In the genomic region with DNA sequence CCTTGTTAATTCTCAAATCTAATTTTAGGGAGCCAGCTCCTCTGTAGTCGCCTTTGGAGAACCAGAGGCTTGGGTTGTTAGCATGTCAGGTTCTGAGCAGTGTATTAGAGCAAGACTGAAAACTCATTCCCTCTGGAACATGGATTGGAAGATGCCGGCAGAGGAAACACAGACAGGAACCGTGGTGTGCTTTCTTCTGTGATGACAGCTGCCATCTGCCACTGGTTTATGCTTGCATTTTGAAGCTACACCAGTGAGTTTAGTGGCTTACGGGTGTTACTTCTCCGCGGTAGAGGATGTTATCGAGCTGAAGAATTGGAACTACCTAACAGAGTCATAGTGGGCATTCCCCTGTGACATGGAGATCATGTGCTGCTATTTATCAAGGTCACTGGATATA, we compare ENCODE assay signal across 19 mouse cellular contexts.
"Had no signal": no experiment of that assay in that cellular context is flagged by ENCODE, and none has a peak within 500 bp of the region (broad histone marks: within the 10 kb centered on the region; RNA-seq: fewer than 3 reads in every experiment).

No protein-coding gene starts in this region.

- H3K4me2 ChIP-seq: limb, embryonic 12.5 days; liver, embryonic 13.5 days; lung, embryonic 15.5 days; midbrain, embryonic 11.5 days; midbrain, embryonic 15.5 days; neural tube, embryonic 13.5 days had no signal

- H3K27ac ChIP-seq: limb, embryonic 12.5 days; liver, embryonic 13.5 days; lung, embryonic 15.5 days; macrophage; midbrain, embryonic 15.5 days; neural tube, embryonic 13.5 days had no signal

- ATAC-seq: liver, postnatal 0 days; midbrain, embryonic 15.5 days had no signal

- H3K36me3 ChIP-seq: liver, embryonic 13.5 days had no signal

- H3K4me1 ChIP-seq: limb, embryonic 12.5 days; liver, embryonic 13.5 days; megakaryocyte, embryonic 14.5 days had no signal

- DNase-seq: kidney, postnatal 14 days; layer of hippocampus, adult 9-11 months; layer of hippocampus, postnatal 36 days; liver; liver, embryonic 13.5 days; liver, postnatal 0 days; lung, postnatal 14 days; retina, postnatal 1 day; right cerebral cortex, postnatal 4 days; spleen, adult 18-20 months; thymus, adult 18-20 months; thymus, postnatal 14 days had no signal

- H3K9ac ChIP-seq: limb, embryonic 12.5 days; liver, embryonic 13.5 days; liver, postnatal 0 days; lung, embryonic 15.5 days; midbrain, embryonic 15.5 days; neural tube, embryonic 13.5 days had no signal

- H3K27me3 ChIP-seq: limb, embryonic 12.5 days; liver, embryonic 13.5 days; lung, embryonic 15.5 days; midbrain, embryonic 15.5 days; neural tube, embryonic 13.5 days had no signal

- H3K9me3 ChIP-seq: liver, embryonic 13.5 days; lung, embryonic 15.5 days had no signal

- H3K4me3 ChIP-seq: limb, embryonic 12.5 days; liver, embryonic 13.5 days; lung, embryonic 15.5 days; megakaryocyte, embryonic 14.5 days; midbrain, embryonic 15.5 days; neural tube, embryonic 13.5 days had no signal
